Mouse (Mus musculus): ENCODE results near the gene Dhh. TPM values are rescaled to one million over a fixed set of nuclear protein-coding genes. Genes with fewer than 3 reads are reported as not detected.

The Dhh gene
- polyA plus RNA-seq, 1 experiment from 2014 or later: 0.67 TPM

Other genes starting within 250 kb of the Dhh start
- gene Ddx23, start 235.6 kb downstream of the Dhh start, polyA plus RNA-seq (2016; fragmentation: Nextera tagmentation; extraction: Ambion mirVana): 28.8 and 29.8 TPM in 2 replicates
- gene Rnd1, start 221.1 kb downstream of the Dhh start, polyA plus RNA-seq (2016; fragmentation: Nextera tagmentation; extraction: Ambion mirVana): 0.57 and 0.91 TPM in 2 replicates
- gene Ccdc65, start 190.3 kb downstream of the Dhh start, polyA plus RNA-seq (2016; fragmentation: Nextera tagmentation; extraction: Ambion mirVana): 1.1 and 1.2 TPM in 2 replicates
- 25.1 and 26.3 TPM in 2 replicates for gene Fkbp11, start 170.3 kb downstream of the Dhh start, polyA plus RNA-seq (2016; fragmentation: Nextera tagmentation; extraction: Ambion mirVana)
- 51.2 and 52.1 TPM in 2 replicates for gene Arf3, start 135.3 kb downstream of the Dhh start, polyA plus RNA-seq (2016; fragmentation: Nextera tagmentation; extraction: Ambion mirVana)
- gene Wnt10b, start 120.4 kb downstream of the Dhh start, polyA plus RNA-seq (2016; fragmentation: Nextera tagmentation; extraction: Ambion mirVana): 1.5 and 1.7 TPM in 2 replicates
- gene Wnt1, start 108.7 kb downstream of the Dhh start, polyA plus RNA-seq (2016; fragmentation: Nextera tagmentation; extraction: Ambion mirVana): 0.13 and 0.38 TPM in 2 replicates
- gene Ddn, start 89.0 kb downstream of the Dhh start, polyA plus RNA-seq (2016; fragmentation: Nextera tagmentation; extraction: Ambion mirVana): 0.04 TPM in 1 of 2 replicates, not detected in the other
- gene Prkag1, start 67.0 kb downstream of the Dhh start, polyA plus RNA-seq (2016; fragmentation: Nextera tagmentation; extraction: Ambion mirVana): 85.9 and 87.1 TPM in 2 replicates
- gene Kmt2d, start 27.3 kb downstream of the Dhh start, polyA plus RNA-seq (2016; fragmentation: Nextera tagmentation; extraction: Ambion mirVana): 12.9 and 14.2 TPM in 2 replicates
- gene Rhebl1, start 4.0 kb downstream of the Dhh start, polyA plus RNA-seq (2016; fragmentation: Nextera tagmentation; extraction: Ambion mirVana): 19.3 and 20.7 TPM in 2 replicates
- 21.5 and 26.4 TPM in 2 replicates for gene Lmbr1l, start 19.7 kb upstream of the Dhh start, polyA plus RNA-seq (2016; fragmentation: Nextera tagmentation; extraction: Ambion mirVana)
- 1,598 and 1,609 TPM in 2 replicates for gene Tuba1b, start 36.0 kb upstream of the Dhh start, polyA plus RNA-seq (2016; fragmentation: Nextera tagmentation; extraction: Ambion mirVana)
- not detected in 2 replicates for gene Gm49450, start 55.0 kb upstream of the Dhh start, polyA plus RNA-seq (2016; fragmentation: Nextera tagmentation; extraction: Ambion mirVana)
- gene Tuba1a, start 55.2 kb upstream of the Dhh start, polyA plus RNA-seq (2016; fragmentation: Nextera tagmentation; extraction: Ambion mirVana): 2,353 and 2,615 TPM in 2 replicates
- gene Tuba1c, start 131.4 kb upstream of the Dhh start, polyA plus RNA-seq (2016; fragmentation: Nextera tagmentation; extraction: Ambion mirVana): 98.8 and 103 TPM in 2 replicates
- 35.6 and 50.9 TPM in 2 replicates for gene Prph, start 156.6 kb upstream of the Dhh start, polyA plus RNA-seq (2016; fragmentation: Nextera tagmentation; extraction: Ambion mirVana)
- 38.5 and 39.0 TPM in 2 replicates for gene Troap, start 176.0 kb upstream of the Dhh start, polyA plus RNA-seq (2016; fragmentation: Nextera tagmentation; extraction: Ambion mirVana)
- gene C1ql4, start 189.3 kb upstream of the Dhh start, polyA plus RNA-seq (2016; fragmentation: Nextera tagmentation; extraction: Ambion mirVana): 0.42 and 0.46 TPM in 2 replicates
- gene Dnajc22, start 194.6 kb upstream of the Dhh start, polyA plus RNA-seq (2016; fragmentation: Nextera tagmentation; extraction: Ambion mirVana): 0.70 and 0.75 TPM in 2 replicates
- 69.4 and 73.4 TPM in 2 replicates for gene Spats2, start 227.4 kb upstream of the Dhh start, polyA plus RNA-seq (2016; fragmentation: Nextera tagmentation; extraction: Ambion mirVana)